Mouse (Mus musculus) layer of hippocampus, adult 9-11 months (tissue): ENCODE measurements around the gene Map4k1.
"Not testable (repeated sequence)": the region's sequence is repeated elsewhere in the genome, so short reads cannot be mapped to it uniquely, and the experiment has no call there.

ENCODE experiments used
- DNase-seq: peaks from one replicate; pipeline ENCODE4 v3.0.0; 2022

Map4k1 gene

GRCm38 (mm10) chr7:28956270-28956669, 25.6 kb upstream of the Map4k1 start:
- DNase-seq: no peak

DNA sequence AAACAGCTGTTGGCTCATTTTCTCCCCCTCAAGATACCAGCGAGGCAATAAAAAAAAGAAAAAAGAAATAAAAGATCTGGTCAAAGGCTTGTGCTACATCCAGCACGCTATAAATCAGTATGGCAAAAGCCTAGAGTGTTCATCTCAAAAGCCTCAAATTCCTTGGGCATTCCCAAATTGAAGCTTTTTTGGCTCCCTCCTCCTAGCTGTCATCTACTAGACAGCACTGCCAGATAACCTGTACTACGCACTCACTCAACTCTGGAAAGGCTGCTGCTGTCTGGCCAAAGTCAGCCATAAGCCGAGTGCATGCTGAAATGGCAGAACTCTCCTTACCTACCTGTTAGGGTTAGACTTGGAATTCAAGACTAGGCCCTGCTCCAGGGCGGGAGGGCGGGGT, 24.6 kb upstream of the Map4k1 start:
- no peak for DNase-seq

DNA sequence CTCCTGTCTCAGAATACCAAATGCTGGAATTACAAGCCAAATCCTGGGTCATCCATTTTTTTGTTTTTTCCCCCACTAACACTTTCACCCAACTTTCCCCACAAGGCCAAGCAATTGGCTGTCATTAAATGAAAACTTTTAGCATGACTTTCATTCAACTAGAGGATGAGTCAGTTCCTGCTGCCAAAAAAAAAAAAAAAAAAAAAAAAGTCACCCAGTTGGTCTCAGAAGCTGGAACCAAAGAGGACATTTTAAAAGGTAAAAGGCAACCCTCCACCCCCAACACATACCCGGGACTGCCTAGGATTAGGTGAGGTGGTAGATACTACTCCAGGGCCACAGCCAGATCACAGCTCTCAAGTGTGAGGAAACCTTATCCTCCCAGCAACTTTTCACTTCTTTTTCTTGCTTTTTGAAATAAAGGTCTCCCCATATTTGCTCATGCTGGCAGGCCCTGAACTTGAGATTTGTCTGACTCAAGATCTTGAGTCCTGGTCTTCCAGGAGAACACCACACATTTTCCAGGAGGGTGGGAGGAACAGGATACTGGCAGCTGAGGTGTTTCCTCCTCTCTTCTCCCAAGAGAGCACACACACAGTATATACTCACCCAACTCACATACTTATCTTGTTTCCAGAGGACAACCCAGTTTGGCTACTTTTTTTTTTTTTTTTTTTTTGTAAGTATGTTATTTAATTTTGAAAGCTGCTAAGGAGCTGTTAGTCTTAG, 23.7 kb upstream of the Map4k1 start:
- no peak for DNase-seq

DNA sequence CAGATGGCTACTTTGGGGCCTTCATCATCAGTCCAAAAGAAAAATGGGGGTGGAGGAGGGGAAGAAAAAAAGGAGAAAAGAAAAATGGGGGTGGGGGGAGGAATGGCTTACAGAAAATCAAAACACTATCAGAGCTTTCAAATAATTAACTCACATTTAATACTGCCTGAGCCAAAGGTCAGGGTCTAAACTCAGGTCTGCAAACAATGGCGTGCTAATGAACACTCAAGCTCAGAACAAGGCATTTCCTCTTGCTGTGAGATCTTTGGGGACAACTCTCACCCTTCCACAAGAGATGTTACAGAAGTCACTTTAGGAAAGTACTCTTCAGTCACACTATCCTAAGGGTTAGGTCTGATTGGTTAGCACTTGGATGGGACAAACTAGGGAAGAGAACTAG, 23.1 kb upstream of the Map4k1 start:
- no peak for DNase-seq

DNA sequence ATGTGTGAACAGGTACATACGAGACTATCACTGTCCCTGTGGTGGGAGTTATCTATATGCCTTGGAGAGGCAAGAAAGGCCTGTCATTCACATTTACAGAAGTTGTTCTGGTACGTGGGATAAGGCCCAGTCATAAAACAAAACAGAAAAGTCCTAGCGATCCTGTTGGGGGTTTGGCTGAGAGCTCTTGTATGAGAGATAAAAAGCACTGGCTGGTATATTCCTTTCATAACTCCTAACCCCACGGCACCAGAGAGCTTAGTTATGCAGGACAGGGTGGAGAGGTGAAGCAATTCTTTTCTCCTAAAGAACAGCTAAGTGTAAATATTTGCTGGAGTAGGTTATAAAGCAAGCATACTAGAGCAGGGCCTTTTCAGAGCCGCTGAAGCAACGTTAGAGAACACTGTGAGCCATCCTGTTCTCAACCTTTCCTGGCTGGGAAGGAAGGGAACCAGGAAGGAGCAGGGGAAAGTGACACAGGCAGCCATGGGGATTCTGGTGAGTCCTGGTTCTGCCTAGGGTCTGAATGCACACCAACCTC, 22.3 kb upstream of the Map4k1 start:
- DNase-seq: no peak

DNA sequence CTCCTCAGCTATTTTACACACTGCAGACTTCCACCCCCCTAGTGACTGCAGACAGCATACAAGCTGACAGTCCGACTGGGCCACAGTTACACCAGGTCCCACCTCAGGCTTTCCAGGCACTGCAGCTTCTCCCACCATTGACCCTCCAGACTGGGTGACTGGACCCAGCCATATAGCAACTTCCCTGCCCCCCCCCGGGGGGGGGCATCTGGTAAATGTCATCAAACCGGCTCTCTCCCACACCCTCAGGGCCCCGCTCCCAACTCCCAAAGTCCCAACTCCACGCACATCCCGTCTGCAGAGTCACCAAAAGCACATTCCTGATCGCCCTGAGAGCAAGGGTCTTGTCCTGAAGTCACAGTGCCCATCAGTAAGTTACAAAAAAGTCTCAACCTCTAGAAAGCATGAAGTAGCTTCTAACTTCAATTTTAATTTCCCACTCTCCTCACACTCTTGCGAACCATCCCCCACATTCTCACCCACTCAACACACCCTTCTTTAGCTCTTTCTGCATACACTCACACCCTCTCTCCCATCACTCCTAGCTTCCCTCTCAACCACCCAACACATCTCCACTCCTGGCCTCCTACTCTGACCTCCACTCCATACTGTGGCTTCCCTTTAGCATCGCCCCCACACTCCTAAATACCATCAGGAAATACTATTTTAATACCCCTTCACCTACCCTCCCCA, 21.4 kb upstream of the Map4k1 start:
- no peak for DNase-seq

DNA sequence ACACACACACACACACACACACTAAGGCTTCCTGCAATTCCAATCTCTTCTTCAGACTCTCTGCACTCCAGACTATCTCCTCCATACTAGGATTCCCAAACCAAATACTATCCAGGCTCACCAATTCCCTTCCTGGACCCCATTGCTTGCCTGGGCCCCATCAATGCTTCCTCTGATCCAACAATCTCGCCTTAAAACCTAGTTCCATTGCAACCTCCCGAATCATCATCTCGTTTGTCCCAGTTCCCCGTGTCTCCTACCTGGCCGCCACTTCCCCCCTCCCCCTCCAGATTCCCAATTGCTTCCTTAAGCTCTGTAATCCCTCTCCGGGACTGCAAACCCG, 20.3 kb upstream of the Map4k1 start:
- no peak for DNase-seq

DNA sequence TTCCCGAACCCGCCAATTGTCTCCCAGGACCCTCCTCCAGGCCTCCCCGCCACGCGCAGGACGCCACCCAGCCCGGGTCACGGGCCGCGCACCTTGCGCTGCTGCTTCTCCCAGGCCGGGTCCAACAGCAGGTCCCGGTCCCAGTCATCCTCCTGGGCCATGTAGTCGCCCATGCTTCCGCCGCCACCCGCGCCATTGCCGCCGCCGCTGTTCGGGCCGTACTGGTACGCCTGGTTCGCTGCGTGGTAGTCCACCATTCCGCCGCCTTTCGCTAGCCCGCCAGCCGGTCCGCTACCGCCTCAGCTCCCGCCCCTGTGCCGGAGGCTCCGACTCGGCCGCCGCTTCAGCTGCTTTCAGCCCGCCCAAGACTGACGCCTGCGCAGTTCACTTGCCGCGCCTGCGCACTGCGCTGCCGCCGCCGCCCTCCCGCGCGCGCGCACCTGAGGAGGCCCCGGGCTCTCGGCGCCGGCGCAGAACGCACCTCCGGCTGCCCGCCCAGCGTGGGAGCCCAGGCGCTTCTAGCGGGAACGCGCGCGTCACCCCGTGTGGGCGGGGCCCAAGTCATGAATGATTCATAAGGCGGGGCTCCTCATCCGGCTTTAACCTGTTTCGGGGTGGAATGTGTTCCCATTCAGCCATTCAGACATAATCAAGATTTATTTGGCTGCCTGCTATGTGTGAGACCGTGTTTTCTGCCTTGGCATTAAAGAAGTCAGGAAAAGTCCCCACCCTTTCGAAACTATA, 19.8 kb upstream of the Map4k1 start, which contains the start of gene Actn4:
TSS of gene Actn4 (minus strand) at position 414 of the 744 bp plus-strand sequence.
- peak; percentile 99 for DNase-seq

- DNase-seq: no peak
Observed at GRCm38 (mm10) chr7:28963399-28963923, 18.4 kb upstream of the Map4k1 start.

DNA sequence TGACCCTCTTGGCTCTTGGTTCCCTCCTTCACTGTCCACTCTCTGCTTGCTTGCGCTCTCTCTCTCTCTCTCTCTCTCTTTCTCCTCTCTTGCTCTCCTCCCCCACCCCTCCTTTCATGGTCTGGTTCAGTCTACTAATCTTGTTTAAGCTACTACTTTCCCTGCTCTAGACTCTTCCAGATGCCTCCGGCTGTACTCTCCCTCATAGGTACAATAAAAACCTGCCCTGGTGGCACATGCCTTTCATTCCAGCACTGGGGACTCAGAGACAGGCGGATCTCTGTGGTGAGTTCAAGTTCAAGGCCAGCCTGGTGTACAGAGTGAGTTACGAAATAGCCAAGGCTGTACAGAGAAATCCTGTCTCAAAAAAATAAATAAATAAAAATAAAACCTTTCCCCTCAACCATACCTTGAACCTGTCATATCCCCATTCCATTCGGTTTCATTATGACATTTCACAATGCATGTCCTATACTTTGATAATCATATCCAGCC, 16.5 kb upstream of the Map4k1 start:
- no peak for DNase-seq

DNA sequence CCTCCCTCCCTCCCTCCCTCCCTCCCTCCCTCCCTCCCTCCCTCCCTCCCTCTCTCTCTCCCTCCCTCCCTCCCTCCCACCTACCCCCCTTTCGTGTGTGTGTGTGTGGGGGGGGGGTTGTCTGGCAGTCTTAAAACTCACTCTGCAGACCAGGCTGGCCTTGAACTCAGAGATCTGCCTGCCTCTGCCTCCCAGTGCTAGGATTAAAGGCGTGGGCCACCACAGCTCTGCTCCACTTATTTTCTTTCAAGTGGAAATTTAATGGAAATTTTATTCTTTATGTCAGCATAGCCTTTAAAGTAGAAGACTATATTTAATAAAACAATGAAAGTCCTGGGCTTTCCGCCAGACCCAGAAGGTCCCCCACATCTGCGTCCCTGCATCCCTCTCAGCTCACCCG, 15.7 kb upstream of the Map4k1 start:
- DNase-seq: no peak

- DNase-seq: no peak
Observed at GRCm38 (mm10) chr7:28966751-28967505, 14.9 kb upstream of the Map4k1 start.

DNA sequence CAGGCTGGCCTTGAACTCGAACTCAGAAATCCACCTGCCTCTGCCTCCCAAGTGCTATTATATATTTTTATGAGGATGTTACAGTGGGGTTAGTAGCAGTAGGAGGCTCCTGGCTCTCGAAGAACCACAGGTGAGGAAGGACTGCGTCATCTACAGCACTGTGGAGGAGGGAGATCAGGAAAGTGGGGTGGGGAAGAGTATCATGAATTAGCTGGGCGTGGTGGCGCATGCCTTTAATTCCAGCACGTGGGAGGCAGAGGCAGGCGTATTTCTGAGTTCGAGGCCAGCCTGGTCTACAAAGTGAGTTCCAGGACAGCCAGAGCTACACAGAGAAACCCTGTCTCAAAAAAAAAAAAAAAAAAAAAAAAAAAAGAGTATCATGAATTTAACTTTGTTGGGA, 13.7 kb upstream of the Map4k1 start:
- not testable (repeated sequence) for DNase-seq

GRCm38 (mm10) chr7:28969271-28969670, 12.6 kb upstream of the Map4k1 start:
- DNase-seq: no peak

DNA sequence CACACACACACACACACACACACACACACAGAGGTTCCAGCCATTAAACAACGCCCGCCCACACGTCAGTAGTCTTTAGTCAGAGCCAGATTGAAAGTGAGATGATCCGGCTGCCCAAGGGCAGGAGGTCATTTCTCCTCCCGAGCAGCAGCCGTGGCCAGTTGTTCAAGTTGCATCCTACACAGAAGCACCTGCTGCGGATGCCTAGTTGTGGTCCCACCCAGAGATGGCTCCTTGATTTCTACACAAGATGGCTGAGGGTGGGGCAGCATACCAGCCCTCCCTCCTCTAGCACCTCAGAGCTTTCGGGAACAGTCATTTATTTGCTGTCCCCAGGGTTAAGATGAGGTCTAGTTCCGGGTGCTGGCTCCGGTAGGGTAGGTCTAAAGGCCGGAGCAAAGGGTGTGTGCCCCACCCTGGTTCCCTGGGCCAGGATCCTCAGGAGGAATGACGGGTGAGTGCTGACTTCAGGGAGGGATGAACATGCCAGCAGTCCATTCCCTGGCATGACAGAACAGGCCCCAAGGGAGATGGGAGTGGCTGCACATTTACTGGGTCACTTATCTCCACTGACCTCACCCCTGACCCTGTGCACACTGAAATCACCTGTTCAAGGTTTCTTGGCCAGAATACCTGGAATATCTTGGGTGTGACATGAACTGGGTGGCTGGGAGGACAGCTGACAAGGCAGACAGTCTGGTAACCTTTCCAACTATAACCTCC, 12.0 kb upstream of the Map4k1 start:
- no peak for DNase-seq

GRCm38 (mm10) chr7:28971029-28971428, 10.8 kb upstream of the Map4k1 start:
- no peak for DNase-seq

DNA sequence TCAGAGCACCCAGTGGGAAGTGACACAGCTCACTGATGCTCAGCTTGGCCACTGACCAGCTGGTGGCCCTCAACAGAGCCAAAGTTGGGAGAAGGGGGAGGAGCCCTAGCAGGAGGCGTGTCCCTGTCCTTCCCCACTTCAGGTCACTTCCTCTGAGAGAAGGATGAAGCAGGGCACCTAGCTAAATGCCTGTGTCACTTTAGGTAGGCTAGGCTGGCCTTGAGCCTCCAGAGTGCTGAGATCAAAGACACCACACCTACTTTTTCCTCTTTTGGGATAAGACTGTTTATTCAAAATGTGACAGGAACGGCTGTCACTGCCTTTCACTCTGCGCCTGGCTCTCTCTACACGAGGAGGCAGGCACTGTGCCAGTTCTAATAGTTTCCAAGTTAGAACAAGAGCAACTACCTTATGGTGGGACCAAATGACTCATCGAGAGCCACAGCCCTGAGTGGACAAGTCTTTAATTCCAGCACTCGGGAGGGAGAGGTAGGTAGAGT, 10.0 kb upstream of the Map4k1 start:
- peak; percentile 62 for DNase-seq

DNA sequence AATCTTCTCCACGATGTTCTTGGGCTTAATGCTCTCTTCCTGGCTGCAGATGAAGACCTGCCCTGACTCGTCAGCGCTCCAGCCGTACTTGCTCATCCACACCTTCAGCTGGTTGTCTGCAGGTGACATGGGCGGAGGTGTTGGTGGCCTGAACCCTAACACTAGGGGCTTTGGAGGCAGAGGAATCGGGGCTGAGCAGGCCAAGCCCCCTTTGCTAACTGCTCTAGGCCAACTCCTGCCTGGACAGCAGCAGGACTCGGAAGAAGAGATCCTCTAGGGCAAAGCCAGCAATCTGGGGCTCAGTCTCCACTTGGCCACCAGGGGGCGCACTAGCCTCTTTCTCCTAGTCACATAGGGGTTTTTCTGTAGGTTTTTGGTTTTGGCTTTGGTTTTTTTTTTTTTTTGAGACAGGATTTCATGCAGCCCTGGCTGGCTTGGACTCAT, 9.3 kb upstream of the Map4k1 start:
- peak; percentile 58 for DNase-seq

GRCm38 (mm10) chr7:28973025-28973424, 8.8 kb upstream of the Map4k1 start:
- no peak for DNase-seq

DNA sequence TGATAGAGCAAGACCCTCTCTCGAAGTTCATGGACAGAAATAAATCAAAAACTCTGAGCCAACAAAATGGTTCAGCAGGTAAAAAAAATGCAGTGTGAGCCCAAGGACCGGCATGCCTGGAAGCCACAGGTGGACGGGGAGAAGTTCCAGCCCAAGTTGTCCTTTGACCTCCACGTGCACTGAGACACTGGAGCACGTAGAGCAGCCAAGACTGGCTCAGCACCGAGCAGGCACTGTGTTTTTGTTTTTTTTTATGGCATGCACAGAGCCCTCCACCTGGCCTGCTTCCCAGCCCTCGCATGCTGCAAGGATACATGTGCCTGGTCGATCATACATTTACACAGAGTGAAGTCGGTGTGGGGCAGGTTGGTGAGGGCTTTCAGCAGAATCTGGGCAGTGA, 4.3 kb upstream of the Map4k1 start:
- no peak for DNase-seq

DNA sequence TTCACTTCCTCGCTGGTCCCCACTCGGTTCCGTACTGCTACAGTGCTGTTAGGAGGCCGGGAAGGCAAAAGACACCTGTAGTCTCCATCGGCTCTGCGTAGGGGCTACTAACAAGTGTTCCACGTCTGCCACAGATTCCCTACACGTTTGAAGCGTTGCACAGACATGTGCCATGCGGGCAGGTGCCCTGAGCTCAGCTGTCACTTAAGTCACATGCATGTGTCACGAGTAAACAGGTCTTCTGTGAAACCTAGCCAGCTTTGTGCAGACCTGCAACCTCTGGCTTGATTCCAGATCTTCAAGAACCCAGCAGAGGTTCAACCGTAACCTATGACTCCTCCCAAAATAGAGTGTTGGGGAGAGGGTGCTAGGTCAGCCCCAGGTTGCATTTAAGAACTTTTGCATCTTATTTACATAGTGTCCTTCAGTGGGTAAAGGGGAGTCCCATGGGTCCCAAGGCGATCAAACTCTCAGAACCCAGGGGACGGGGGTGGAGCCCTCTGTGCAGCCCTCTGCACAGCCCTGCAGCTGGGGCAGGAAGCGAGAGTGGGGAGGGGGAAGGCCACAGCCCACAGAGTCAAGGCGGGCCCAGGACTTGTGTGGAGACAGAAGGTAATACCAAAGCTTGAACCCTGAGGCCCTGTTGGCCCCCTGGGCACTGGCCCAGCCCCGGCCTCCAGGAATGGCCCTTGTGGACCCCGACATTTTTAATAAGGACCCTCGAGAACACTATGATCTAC, 594 bp downstream of the Map4k1 start:
- DNase-seq: no peak
